28 mouse cellular contexts compared by ENCODE assay signal in the genomic region with DNA sequence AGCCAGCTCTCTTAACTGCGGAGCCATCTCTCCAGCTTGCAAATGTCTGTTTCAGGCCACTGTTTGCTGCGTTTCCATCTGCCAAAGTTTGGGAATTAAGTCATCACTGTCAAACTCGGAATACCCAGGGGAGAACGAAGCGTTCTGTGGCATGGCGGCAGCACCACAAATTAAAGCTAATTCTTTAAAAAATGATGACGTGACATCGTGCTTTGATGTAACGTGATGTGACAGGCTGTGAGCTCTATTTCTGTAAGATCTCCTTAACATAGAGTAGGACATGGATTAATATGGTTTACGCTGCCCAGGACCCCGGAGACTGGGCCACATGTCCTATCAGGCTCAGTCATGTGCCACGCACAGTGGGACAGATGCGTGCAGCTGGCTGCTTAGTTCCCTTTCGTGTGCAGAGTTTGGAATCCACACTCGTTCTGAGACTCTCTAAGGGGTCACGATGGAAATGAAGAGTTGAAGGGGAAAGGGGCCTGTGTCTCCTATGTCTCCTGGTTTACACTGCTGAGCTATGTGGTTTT.
DNase-seq lines count a peak whose midpoint lies in the region; ATAC-seq and TF ChIP-seq lines count a peak whose summit lies in the region.
"Had no signal": no experiment of that assay in that cellular context is flagged by ENCODE, and none has a peak within 500 bp of the region (broad histone marks: within the 10 kb centered on the region; RNA-seq: fewer than 3 reads in every experiment).

No protein-coding gene starts in this region.

- H3K9me3 ChIP-seq in lung, embryonic 15.5 days, result no peaks in the 10 kb centered on the region
- H3K9me3 ChIP-seq: forebrain, embryonic 13.5 days had no signal

- H3K4me3 ChIP-seq in lung, embryonic 15.5 days, result no peak overlapping the region
- H3K4me3 ChIP-seq: forebrain, embryonic 10.5 days; forebrain, embryonic 13.5 days; hindbrain, embryonic 10.5 days; hindbrain, embryonic 13.5 days had no signal

- H3K4me1 ChIP-seq in lung, embryonic 15.5 days, result 0 out of 2 replicates have a peak, but pooled peaks cover 3% of the 10 kb centered on the region
- H3K4me1 ChIP-seq: forebrain, embryonic 13.5 days had no signal

- ATAC-seq in lung, embryonic 15.5 days (ENCODE audit: borderline replicate concordance, extremely low read depth, low FRiP score, low TSS enrichment), result 0 out of 2 replicates have a peak, but pooled peaks have one; percentile 50
- no peak for ATAC-seq in granulocyte monocyte progenitor cell, adult 5-6 weeks (replicated peaks; ENCODE audit: poor library complexity, severe bottlenecking)
- ATAC-seq: forebrain, embryonic 13.5 days; forebrain, embryonic 16.5 days; hindbrain, embryonic 16.5 days; Patski had no signal

- TF ChIP-seq POLR2A in brain, embryonic 14.5 days (IDR thresholded peaks at IDR 0.05; ENCODE audit: borderline replicate concordance, extremely low read depth, insufficient read depth, insufficient read length, poor library complexity, severe bottlenecking), result no peak

- no peak overlapping the region for H3K4me2 ChIP-seq in lung, embryonic 15.5 days
- H3K4me2 ChIP-seq: forebrain, embryonic 13.5 days; heart, embryonic 11.5 days; hindbrain, embryonic 13.5 days had no signal

- 73% methylated on average over 16 of the region's 16 CpGs for WGBS in lung, embryonic 15.5 days

- no peak for DNase-seq in lung, adult 18-20 months
- DNase-seq in brain, embryonic 14.5 days (ENCODE audit: low read depth), result peak; percentile 19
- peak; percentile 9 for DNase-seq in lung, postnatal 10 days
- peak; percentile 11 for DNase-seq in retina, embryonic 14.5 days (ENCODE audit: low spot score)
- no peak for DNase-seq in cerebellum, adult 11-12 months
- DNase-seq: adrenal gland, postnatal 10 days; adrenal gland, postnatal 36 days; B cell, adult 2 months; cerebellum, adult 11 months; cerebellum, adult 8-10 months; cerebellum, postnatal 36 days; embryo, embryonic 11 days; gastrocnemius, postnatal 10 days; gastrocnemius, postnatal 36 days; heart, adult 11 months; heart, postnatal 36 days had no signal

- H3K27ac ChIP-seq in lung, embryonic 15.5 days, result no peak overlapping the region
- H3K27ac ChIP-seq: forebrain, embryonic 10.5 days; forebrain, embryonic 13.5 days; hindbrain, embryonic 10.5 days; hindbrain, embryonic 13.5 days had no signal

- H3K27me3 ChIP-seq in lung, embryonic 15.5 days, result no peaks in the 10 kb centered on the region
- H3K27me3 ChIP-seq: CH12.LX; hindbrain, embryonic 13.5 days; Patski had no signal

- no peaks in the 10 kb centered on the region for H3K36me3 ChIP-seq in lung, embryonic 15.5 days
- H3K36me3 ChIP-seq: forebrain, embryonic 10.5 days; G1E; hindbrain, embryonic 10.5 days; hindbrain, embryonic 13.5 days had no signal

- H3K9ac ChIP-seq in lung, embryonic 15.5 days, result no peak overlapping the region
- H3K9ac ChIP-seq: forebrain, embryonic 13.5 days; hindbrain, embryonic 13.5 days had no signal

- no peak for TF ChIP-seq CTCF in brain, embryonic 14.5 days (IDR thresholded peaks at IDR 0.05; ENCODE audit: borderline replicate concordance, extremely low read depth, insufficient read depth, insufficient read length)

Comparison
In these comparisons a context has a peak if more than half of its experiments do, and no peak if none do; other contexts are left out.
1. DNase-seq: peak in brain, embryonic 14.5 days (single experiment), lung, postnatal 10 days (single experiment) and retina, embryonic 14.5 days (single experiment); none in lung, adult 18-20 months (0 of 2) and cerebellum, adult 11-12 months (single experiment).